Mouse (Mus musculus): ENCODE data around the gene Tinf2. TPM values are rescaled to one million over a fixed set of nuclear protein-coding genes. Genes with fewer than 3 reads are reported as not detected.

The Tinf2 gene
- polyA plus RNA-seq, 1 experiment, result 38.1 TPM

DNA sequence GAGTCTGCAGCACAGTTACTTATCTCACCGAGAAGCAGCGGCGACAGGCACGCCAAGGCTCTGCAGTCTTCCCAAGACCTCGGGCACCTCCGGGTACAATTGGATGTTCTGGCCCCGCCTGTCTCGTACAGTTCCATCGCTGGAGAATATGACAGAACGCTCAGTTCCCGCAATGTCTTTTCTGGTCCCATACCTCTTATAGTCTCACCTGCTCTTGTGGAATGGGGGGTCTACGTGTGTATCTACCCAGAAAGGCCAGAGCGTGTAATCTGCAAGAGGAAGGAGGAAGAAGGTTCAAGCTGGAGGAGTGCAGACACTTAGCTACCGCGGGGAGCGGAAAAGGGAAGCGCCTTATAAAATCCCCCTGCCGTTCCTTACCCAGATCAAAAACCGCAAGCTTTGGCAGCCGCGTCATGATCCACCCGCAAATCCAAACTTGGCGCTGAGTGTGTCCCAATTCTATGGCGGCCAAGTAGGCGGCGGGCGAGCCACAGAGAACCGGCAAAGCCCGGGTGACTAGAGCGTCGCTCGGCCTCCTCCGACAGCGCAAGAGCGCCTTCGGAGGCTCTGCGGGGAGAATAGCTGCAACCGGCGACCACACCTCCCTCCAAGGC, 21.6 kb downstream of the Tinf2 start, which contains the start of gene Mdp1:
TSS of gene Mdp1 (minus strand) at position 549 of the 614 bp plus-strand sequence.
- Histone ChIP-seq H3K27ac (ENCODE audit: control insufficient read depth, insufficient read depth, low read depth, low read length, poor library complexity) (peak within 1 kb of the TSS; percentile 69), H3K4me1 (ENCODE audit: control insufficient read depth, insufficient read depth, low read length) (no peaks in the 10 kb centered on the region), H3K4me3 (replicated peaks; ENCODE audit: control insufficient read depth, low read depth, low read length) (peak within 1 kb of the TSS; percentile 76)
- under 1% methylated on average over 39 of the region's 39 CpGs for WGBS
- TF ChIP-seq POLR2A (IDR thresholded peaks at IDR 0.05; ENCODE audit: borderline replicate concordance, control insufficient read depth, low read depth, low read length) (peak; percentile 73; the same call in 1 of the 2 replicates), CTCF (IDR thresholded peaks at IDR 0.05; ENCODE audit: control insufficient read depth, insufficient read depth, low read length) (peak; percentile 49; the same call in 1 of the 2 replicates)

DNA sequence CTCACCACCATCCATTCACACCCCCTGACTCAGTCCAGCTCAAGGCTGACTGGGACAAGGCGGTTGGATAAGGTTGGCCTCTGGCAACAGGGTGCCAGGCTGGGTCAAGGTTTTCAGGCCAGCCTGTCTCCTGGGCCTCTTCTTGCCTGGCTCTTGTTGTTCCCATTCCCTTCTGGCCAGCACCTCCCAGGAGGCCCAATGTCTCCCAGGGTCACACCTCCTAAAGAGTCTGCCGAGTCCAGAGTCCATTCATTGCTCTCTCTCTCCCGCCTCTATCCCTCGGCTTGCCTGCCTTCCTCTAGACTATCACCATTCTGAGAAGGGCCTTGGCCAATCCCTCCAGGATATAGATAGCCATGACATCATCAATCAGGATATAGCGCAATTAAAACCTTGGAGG, 23.6 kb downstream of the Tinf2 start:
- H3K4me1 ChIP-seq (ENCODE audit: control insufficient read depth, insufficient read depth, low read length), result no peaks in the 10 kb centered on the region
- 92% methylated on average over 5 of the region's 5 CpGs for WGBS
- H3K4me3 ChIP-seq (replicated peaks; ENCODE audit: control insufficient read depth, low read depth, low read length), result no peak overlapping the region
- no peak overlapping the region for H3K27ac ChIP-seq (ENCODE audit: control insufficient read depth, insufficient read depth, low read depth, low read length, poor library complexity)
- no peak for TF ChIP-seq POLR2A (IDR thresholded peaks at IDR 0.05; ENCODE audit: borderline replicate concordance, control insufficient read depth, low read depth, low read length)
- TF ChIP-seq CTCF (IDR thresholded peaks at IDR 0.05; ENCODE audit: control insufficient read depth, insufficient read depth, low read length), result no peak

DNA sequence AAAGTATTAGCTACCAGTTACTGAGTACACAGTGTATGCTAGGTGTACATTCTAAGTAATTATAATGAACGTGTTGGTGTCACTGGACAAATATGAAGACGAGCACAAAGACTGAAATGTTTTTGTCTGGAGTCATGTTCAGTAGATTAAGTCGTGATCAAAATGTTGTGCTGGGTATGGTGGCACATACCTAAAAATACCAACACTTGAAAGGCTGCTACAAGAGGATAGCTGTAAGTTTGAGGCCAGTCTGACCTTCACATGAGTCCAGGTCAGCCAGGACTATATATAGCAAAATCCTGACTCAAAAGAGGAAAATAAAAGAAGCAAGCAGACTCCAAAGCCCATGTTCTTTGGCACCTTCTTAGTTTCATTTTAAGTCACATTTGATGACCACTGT, 24.7 kb downstream of the Tinf2 start:
- Histone ChIP-seq H3K27ac (ENCODE audit: control insufficient read depth, insufficient read depth, low read depth, low read length, poor library complexity) (no peak overlapping the region), H3K4me3 (replicated peaks; ENCODE audit: control insufficient read depth, low read depth, low read length) (no peak overlapping the region), H3K4me1 (ENCODE audit: control insufficient read depth, insufficient read depth, low read length) (no peaks in the 10 kb centered on the region)
- TF ChIP-seq CTCF (IDR thresholded peaks at IDR 0.05; ENCODE audit: control insufficient read depth, insufficient read depth, low read length) (no peak), POLR2A (IDR thresholded peaks at IDR 0.05; ENCODE audit: borderline replicate concordance, control insufficient read depth, low read depth, low read length) (no peak)
- WGBS, result 75% methylated on average over 3 of the region's 3 CpGs

DNA sequence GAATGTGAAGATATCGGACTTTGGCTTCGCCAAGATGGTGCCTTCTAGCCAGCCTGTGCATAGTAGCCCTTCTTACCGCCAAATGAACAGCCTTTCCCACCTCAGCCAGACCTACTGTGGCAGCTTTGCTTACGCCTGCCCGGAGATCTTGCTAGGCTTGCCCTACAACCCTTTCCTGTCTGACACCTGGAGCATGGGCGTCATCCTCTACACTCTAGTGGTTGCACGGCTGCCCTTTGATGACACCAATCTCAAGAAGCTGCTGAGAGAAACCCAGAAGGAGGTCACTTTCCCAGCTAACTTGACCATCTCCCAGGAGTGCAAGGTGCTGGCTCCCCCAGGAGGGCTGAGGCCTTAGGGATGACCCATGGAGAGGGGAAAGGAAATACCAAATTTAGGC, 30.1 kb downstream of the Tinf2 start:
- no peaks in the 10 kb centered on the region for H3K4me1 ChIP-seq (ENCODE audit: control insufficient read depth, insufficient read depth, low read length)
- no peak for TF ChIP-seq CTCF (IDR thresholded peaks at IDR 0.05; ENCODE audit: control insufficient read depth, insufficient read depth, low read length)
- WGBS, result 81% methylated on average over 7 of the region's 7 CpGs
- H3K27ac ChIP-seq (ENCODE audit: control insufficient read depth, insufficient read depth, low read depth, low read length, poor library complexity), result no peak overlapping the region
- H3K4me3 ChIP-seq (replicated peaks; ENCODE audit: control insufficient read depth, low read depth, low read length), result no peak overlapping the region

DNA sequence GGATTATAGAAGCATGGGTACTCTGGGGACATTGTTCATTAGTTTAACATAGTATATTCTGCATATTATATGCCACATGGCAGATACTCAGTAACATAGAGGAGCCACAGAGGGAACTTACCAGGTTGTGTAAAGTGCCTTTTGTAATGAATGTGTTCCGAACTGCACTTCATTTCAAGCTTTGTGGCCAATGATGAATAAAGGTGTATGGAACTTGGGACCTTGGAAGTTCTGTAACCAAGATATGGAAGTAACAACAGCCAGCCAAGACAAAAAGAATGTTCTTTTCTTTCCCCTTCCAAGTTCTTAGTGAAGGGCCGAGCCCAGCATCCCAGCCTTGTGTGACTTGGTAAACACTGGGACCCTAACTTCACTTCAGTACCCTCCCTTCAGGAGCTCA, 31.7 kb downstream of the Tinf2 start, which contains the start of gene Tssk4:
TSS of gene Tssk4 (plus strand) at position 301 of the 400 bp plus-strand sequence.
- no peak within 1 kb of the TSS for H3K27ac ChIP-seq (ENCODE audit: control insufficient read depth, insufficient read depth, low read depth, low read length, poor library complexity)
- no peaks in the 10 kb centered on the region for H3K4me1 ChIP-seq (ENCODE audit: control insufficient read depth, insufficient read depth, low read length)
- TF ChIP-seq CTCF (IDR thresholded peaks at IDR 0.05; ENCODE audit: control insufficient read depth, insufficient read depth, low read length) (no peak), POLR2A (IDR thresholded peaks at IDR 0.05; ENCODE audit: borderline replicate concordance, control insufficient read depth, low read depth, low read length) (no peak)
- WGBS, result 81% methylated on average over 2 of the region's 2 CpGs
- H3K4me3 ChIP-seq (replicated peaks; ENCODE audit: control insufficient read depth, low read depth, low read length), result no peak within 1 kb of the TSS

DNA sequence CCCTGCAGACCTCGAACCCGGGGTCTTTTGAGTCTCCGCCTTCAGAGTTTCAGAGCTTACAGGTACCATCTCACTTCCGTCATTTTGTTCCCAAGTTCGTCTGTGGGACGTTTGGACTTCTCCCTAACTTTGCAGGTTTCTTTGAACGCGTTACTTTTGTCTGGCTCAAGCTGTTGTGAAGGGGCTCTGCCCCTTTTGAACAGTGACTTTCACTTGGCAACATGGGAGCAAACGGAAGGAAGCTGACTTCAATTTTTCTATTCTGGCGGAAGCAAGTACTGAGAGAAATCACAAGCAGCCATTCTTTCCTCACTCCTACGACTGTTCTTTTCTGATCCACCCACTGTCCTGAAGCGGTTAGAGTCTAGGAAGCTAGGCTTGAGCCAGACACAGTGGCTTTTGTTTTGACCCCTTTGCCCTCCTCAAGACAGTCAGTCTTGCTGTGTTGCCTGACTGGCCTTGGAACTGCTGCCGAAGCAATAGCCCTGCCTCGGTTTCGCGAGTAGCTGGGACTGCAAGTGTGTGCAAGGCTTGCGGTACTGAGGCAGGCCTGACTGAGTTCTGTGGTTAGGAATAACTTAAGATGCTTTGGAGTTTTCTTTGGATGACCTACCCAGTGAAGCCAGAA, 37.2 kb downstream of the Tinf2 start:
- Histone ChIP-seq H3K27ac (ENCODE audit: control insufficient read depth, insufficient read depth, low read depth, low read length, poor library complexity) (0 out of 2 replicates have a peak overlapping the region, but pooled peaks have one; percentile 15), H3K4me3 (replicated peaks; ENCODE audit: control insufficient read depth, low read depth, low read length) (peak overlapping the region; percentile 64), H3K4me1 (ENCODE audit: control insufficient read depth, insufficient read depth, low read length) (peaks cover 4% of the 10 kb centered on the region)
- TF ChIP-seq CTCF (IDR thresholded peaks at IDR 0.05; ENCODE audit: control insufficient read depth, insufficient read depth, low read length) (no peak), POLR2A (IDR thresholded peaks at IDR 0.05; ENCODE audit: borderline replicate concordance, control insufficient read depth, low read depth, low read length) (no peak)
- WGBS, result 3% methylated on average over 17 of the region's 17 CpGs

DNA sequence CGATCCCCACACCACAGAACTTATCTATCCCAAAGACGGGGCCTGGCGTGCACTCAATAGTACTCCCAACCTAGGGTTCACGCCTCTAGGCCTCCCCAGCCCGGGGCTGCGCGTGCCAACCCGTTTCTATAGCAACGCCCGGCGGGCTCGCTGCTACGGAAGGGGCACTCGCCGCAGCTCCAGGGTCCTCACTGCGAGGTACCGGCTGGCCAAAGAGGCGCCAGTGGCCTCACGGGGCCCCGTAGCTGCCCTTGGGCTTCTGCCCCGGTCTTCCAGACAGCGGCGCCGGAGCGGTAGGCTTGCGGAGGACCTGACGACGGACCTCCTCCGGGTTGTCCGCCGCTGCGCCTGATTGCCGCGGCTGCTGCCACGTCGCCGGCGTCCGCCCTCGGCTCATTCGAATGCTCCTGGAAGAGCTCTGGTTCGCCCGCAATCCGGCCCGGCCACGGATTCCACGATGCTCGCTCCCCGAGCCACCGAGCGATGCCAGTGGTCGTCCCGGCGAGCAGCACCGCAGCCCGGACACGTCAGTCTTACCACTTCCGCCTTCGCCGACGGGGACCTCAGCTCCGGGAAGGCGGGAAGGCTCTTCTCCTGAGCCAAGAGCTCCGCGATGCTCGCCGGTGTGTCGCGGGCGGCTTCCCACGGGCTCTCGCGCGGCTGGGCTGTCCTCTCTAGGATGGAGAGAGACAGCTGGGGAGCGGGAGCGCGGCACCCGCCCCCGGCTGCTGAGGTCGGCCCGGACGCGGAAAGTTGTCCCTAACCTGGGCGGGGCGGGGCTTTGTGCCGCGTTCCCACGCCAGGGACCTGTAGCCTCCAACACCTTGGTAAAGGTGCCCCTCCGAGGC, 38.3 kb downstream of the Tinf2 start, which contains the start of gene Tm9sf1:
TSS of gene Tm9sf1 (minus strand) at position 747 of the 848 bp plus-strand sequence.
- peak within 1 kb of the TSS; percentile 89 for H3K27ac ChIP-seq (ENCODE audit: control insufficient read depth, insufficient read depth, low read depth, low read length, poor library complexity)
- WGBS, result under 1% methylated on average over 89 of the region's 89 CpGs
- peaks cover 4% of the 10 kb centered on the region for H3K4me1 ChIP-seq (ENCODE audit: control insufficient read depth, insufficient read depth, low read length)
- H3K4me3 ChIP-seq (replicated peaks; ENCODE audit: control insufficient read depth, low read depth, low read length), result peak within 1 kb of the TSS; percentile 97
- TF ChIP-seq POLR2A (IDR thresholded peaks at IDR 0.05; ENCODE audit: borderline replicate concordance, control insufficient read depth, low read depth, low read length) (peak; percentile 66; the same call in 1 of the 2 replicates), CTCF (IDR thresholded peaks at IDR 0.05; ENCODE audit: control insufficient read depth, insufficient read depth, low read length) (no peak; the same call in 1 of the 2 replicates)

DNA sequence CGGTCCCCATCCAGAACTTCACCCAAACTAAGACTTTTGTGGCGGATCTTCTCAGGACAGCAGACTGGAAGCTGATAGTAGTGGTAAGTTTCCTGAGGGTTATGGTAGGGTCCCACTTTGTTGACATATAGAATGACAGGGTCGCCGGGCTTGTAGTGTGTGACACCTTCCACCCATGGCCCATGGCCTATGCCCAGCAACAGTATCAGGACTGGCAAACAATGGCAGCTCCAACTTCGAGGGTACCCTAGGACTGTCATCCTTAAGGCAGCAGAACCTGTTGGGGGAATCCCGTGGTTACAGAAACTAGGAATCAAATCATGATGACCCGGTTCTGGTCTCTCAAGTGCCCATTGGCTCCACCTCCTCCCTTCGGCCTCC, 39.0 kb downstream of the Tinf2 start:
- peaks cover 4% of the 10 kb centered on the region for H3K4me1 ChIP-seq (ENCODE audit: control insufficient read depth, insufficient read depth, low read length)
- TF ChIP-seq CTCF (IDR thresholded peaks at IDR 0.05; ENCODE audit: control insufficient read depth, insufficient read depth, low read length), result no peak
- TF ChIP-seq POLR2A (IDR thresholded peaks at IDR 0.05; ENCODE audit: borderline replicate concordance, control insufficient read depth, low read depth, low read length), result no peak
- 22% methylated on average over 8 of the region's 8 CpGs for WGBS
- H3K4me3 ChIP-seq (replicated peaks; ENCODE audit: control insufficient read depth, low read depth, low read length), result peak overlapping the region; percentile 97
- peak overlapping the region; percentile 89 for H3K27ac ChIP-seq (ENCODE audit: control insufficient read depth, insufficient read depth, low read depth, low read length, poor library complexity)

Data from bone marrow, adult 2 months (tissue).